Comparison of ENCODE assay signal across 10 mouse cellular contexts in the genomic region with DNA sequence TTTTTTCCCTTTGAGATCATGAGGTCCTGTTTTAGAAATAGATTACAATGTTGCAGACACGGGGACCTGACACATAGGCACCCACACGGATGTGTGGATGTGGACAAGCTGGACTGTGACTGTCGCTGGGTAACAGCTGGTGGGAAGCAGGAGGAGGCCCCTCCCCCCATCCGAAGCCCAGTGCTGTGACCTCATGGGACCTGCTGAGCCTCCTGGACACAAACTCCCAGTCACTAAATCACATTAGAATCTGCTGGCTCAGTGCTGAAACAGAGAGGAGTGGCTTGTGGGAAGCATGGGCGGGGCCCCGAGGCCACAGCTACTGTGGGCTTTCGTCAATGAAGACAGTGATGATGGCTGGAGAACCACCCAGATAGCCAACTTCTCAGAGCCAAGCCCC.
DNase-seq lines count a peak whose midpoint lies in the region; ATAC-seq and TF ChIP-seq lines count a peak whose summit lies in the region.
"Had no signal": no experiment of that assay in that cellular context is flagged by ENCODE, and none has a peak within 500 bp of the region (broad histone marks: within the 10 kb centered on the region; RNA-seq: fewer than 3 reads in every experiment).

No protein-coding gene starts in this region.

- no peak for TF ChIP-seq POLR2A in lung, adult 2 months (IDR thresholded peaks at IDR 0.05; ENCODE audit: borderline replicate concordance, extremely low read depth, low read depth, low read length)
- TF ChIP-seq POLR2A in cerebellum, adult 2 months (IDR thresholded peaks at IDR 0.05; ENCODE audit: borderline replicate concordance, insufficient read depth, low read length): no peak

- no peak overlapping the region for H3K4me2 ChIP-seq in lung, embryonic 14.5 days
- no peak overlapping the region for H3K4me2 ChIP-seq in embryonic facial prominence, embryonic 14.5 days (ENCODE audit: low read depth, low read length)
- no peak overlapping the region for H3K4me2 ChIP-seq in kidney, postnatal 0 days (ENCODE audit: low read length)
- H3K4me2 ChIP-seq in stomach, embryonic 16.5 days (ENCODE audit: low read depth, low read length): no peak overlapping the region
- H3K4me2 ChIP-seq: embryonic facial prominence, embryonic 15.5 days; lung, embryonic 15.5 days had no signal

- no peaks in the 10 kb centered on the region for H3K27me3 ChIP-seq in lung, embryonic 14.5 days (ENCODE audit: insufficient read depth, low read length)
- H3K27me3 ChIP-seq in embryonic facial prominence, embryonic 14.5 days (replicated peaks; ENCODE audit: control insufficient read depth, insufficient read depth, low read length): no peaks in the 10 kb centered on the region
- H3K27me3 ChIP-seq in kidney, postnatal 0 days (ENCODE audit: insufficient read depth, low read length): no peaks in the 10 kb centered on the region
- H3K27me3 ChIP-seq in stomach, embryonic 16.5 days (ENCODE audit: control insufficient read depth, insufficient read depth, low read length): no peaks in the 10 kb centered on the region; the same call in 1 of the 2 replicates
- no peaks in the 10 kb centered on the region for H3K27me3 ChIP-seq in cerebellum, adult 2 months (ENCODE audit: control insufficient read depth, insufficient read depth, low read length)
- H3K27me3 ChIP-seq: embryonic facial prominence, embryonic 15.5 days; lung, embryonic 15.5 days had no signal

- H3K9ac ChIP-seq in lung, embryonic 14.5 days: no peak overlapping the region
- H3K9ac ChIP-seq in embryonic facial prominence, embryonic 14.5 days (ENCODE audit: low read depth, low read length): no peak overlapping the region
- no peak overlapping the region for H3K9ac ChIP-seq in kidney, postnatal 0 days (ENCODE audit: low read depth, low read length)
- H3K9ac ChIP-seq in stomach, embryonic 16.5 days (ENCODE audit: low read length): no peak overlapping the region
- H3K9ac ChIP-seq: embryonic facial prominence, embryonic 15.5 days; lung, embryonic 15.5 days had no signal

- no peak for ATAC-seq in lung, embryonic 14.5 days (ENCODE audit: insufficient read depth)
- ATAC-seq in embryonic facial prominence, embryonic 14.5 days (ENCODE audit: low read depth): no peak; the same call in 1 of the 2 replicates
- ATAC-seq in kidney, postnatal 0 days (replicated peaks; ENCODE audit: low FRiP score, low read depth): peak; percentile 58; the same call in 1 of the 2 replicates
- ATAC-seq in stomach, embryonic 16.5 days (ENCODE audit: insufficient read depth, low FRiP score): peak; percentile 23; the same call in 1 of the 2 replicates

- intact Hi-C loops in heart, postnatal 25 days (cut with DNase I): no loop called here
- intact Hi-C loops in left cerebral cortex, postnatal 10 days (cut with DNase I): no loop called here

- H3K36me3 ChIP-seq in lung, embryonic 14.5 days (ENCODE audit: insufficient read depth): no peaks in the 10 kb centered on the region
- no peaks in the 10 kb centered on the region for H3K36me3 ChIP-seq in embryonic facial prominence, embryonic 14.5 days (ENCODE audit: control insufficient read depth, insufficient read depth, low read length)
- no peaks in the 10 kb centered on the region for H3K36me3 ChIP-seq in kidney, postnatal 0 days (ENCODE audit: insufficient read depth, low read length)
- no peaks in the 10 kb centered on the region for H3K36me3 ChIP-seq in stomach, embryonic 16.5 days (ENCODE audit: control insufficient read depth, insufficient read depth, low read length)
- H3K36me3 ChIP-seq: embryonic facial prominence, embryonic 15.5 days; lung, embryonic 15.5 days had no signal

- H3K4me1 ChIP-seq in lung, embryonic 14.5 days (ENCODE audit: insufficient read depth): no peaks in the 10 kb centered on the region
- H3K4me1 ChIP-seq in lung, adult 2 months (ENCODE audit: control insufficient read depth, insufficient read depth, low read length): no peaks in the 10 kb centered on the region
- H3K4me1 ChIP-seq in embryonic facial prominence, embryonic 14.5 days (ENCODE audit: control insufficient read depth, insufficient read depth, low read length): peaks cover 8% of the 10 kb centered on the region
- 0 out of 2 replicates have a peak, but pooled peaks cover 6% of the 10 kb centered on the region for H3K4me1 ChIP-seq in kidney, postnatal 0 days (replicated peaks; ENCODE audit: insufficient read depth, low read length)
- 0 out of 2 replicates have a peak, but pooled peaks cover 3% of the 10 kb centered on the region for H3K4me1 ChIP-seq in stomach, embryonic 16.5 days (ENCODE audit: control insufficient read depth, insufficient read depth, low read length)
- peaks cover 8% of the 10 kb centered on the region for H3K4me1 ChIP-seq in cerebellum, adult 2 months (ENCODE audit: control insufficient read depth, insufficient read depth, low read length)
- H3K4me1 ChIP-seq: lung, embryonic 15.5 days had no signal

- no peaks in the 10 kb centered on the region for H3K9me3 ChIP-seq in lung, embryonic 14.5 days (ENCODE audit: low read depth, low read length)
- no peaks in the 10 kb centered on the region for H3K9me3 ChIP-seq in embryonic facial prominence, embryonic 14.5 days (ENCODE audit: control insufficient read depth, low read length)
- no peaks in the 10 kb centered on the region for H3K9me3 ChIP-seq in kidney, postnatal 0 days (replicated peaks; ENCODE audit: low read length)
- no peaks in the 10 kb centered on the region for H3K9me3 ChIP-seq in stomach, embryonic 16.5 days (replicated peaks; ENCODE audit: control insufficient read depth, low read length)
- H3K9me3 ChIP-seq: embryonic facial prominence, embryonic 15.5 days; lung, embryonic 15.5 days had no signal

- 36% methylated on average over 7 of the region's 7 CpGs for WGBS in lung, embryonic 14.5 days
- 40% methylated on average over 7 of the region's 7 CpGs for WGBS in lung, adult 2 months
- 48% methylated on average over 7 of the region's 7 CpGs for WGBS in embryonic facial prominence, embryonic 14.5 days
- WGBS in kidney, postnatal 0 days: 18% methylated on average over 7 of the region's 7 CpGs
- WGBS in stomach, embryonic 16.5 days: 27% methylated on average over 7 of the region's 7 CpGs
- 63% methylated on average over 7 of the region's 7 CpGs for WGBS in cerebellum, adult 2 months

- DNase-seq in lung, embryonic 14.5 days: peak; percentile 21
- no peak for DNase-seq in lung, adult 2 months
- DNase-seq in embryonic facial prominence, embryonic 14.5 days (ENCODE audit: low spot score): peak; percentile 41
- peak; percentile 79 for DNase-seq in kidney, postnatal 0 days (ENCODE audit: low spot score)
- no peak for DNase-seq in cerebellum, adult 2 months
- DNase-seq in heart, postnatal 25 days (ENCODE audit: low spot score): no peak
- DNase-seq in left cerebral cortex, postnatal 10 days (ENCODE audit: extremely low spot score in 1 of 2, low spot score in 2 of 2): no peak

- no peak overlapping the region for H3K4me3 ChIP-seq in lung, embryonic 14.5 days (ENCODE audit: low read depth, low read length)
- H3K4me3 ChIP-seq in lung, adult 2 months (replicated peaks; ENCODE audit: extremely low read depth, low read depth, low read length): no peak overlapping the region
- no peak overlapping the region for H3K4me3 ChIP-seq in embryonic facial prominence, embryonic 14.5 days (ENCODE audit: low read depth, low read length)
- H3K4me3 ChIP-seq in kidney, postnatal 0 days (replicated peaks; ENCODE audit: low read depth, low read length): no peak overlapping the region
- no peak overlapping the region for H3K4me3 ChIP-seq in stomach, embryonic 16.5 days (replicated peaks; ENCODE audit: low read length)
- H3K4me3 ChIP-seq in cerebellum, adult 2 months (replicated peaks; ENCODE audit: insufficient read depth, low read depth, low read length): no peak overlapping the region
- H3K4me3 ChIP-seq: embryonic facial prominence, embryonic 15.5 days; lung, embryonic 15.5 days had no signal

- TF ChIP-seq CTCF in lung, embryonic 14.5 days (IDR thresholded peaks at IDR 0.05; ENCODE audit: low read depth): no peak
- no peak for TF ChIP-seq CTCF in lung, adult 2 months (IDR thresholded peaks at IDR 0.05; ENCODE audit: insufficient read depth, low read length)
- no peak for TF ChIP-seq CTCF in kidney, postnatal 0 days (IDR thresholded peaks at IDR 0.05; ENCODE audit: low read depth)
- no peak for TF ChIP-seq CTCF in cerebellum, adult 2 months (IDR thresholded peaks at IDR 0.05; ENCODE audit: borderline replicate concordance, insufficient read depth, low read depth, low read length)

- no peak overlapping the region for H3K27ac ChIP-seq in lung, embryonic 14.5 days (ENCODE audit: low read depth)
- no peak overlapping the region for H3K27ac ChIP-seq in embryonic facial prominence, embryonic 14.5 days (replicated peaks; ENCODE audit: low read depth, low read length)
- H3K27ac ChIP-seq in kidney, postnatal 0 days: no peak overlapping the region
- H3K27ac ChIP-seq in stomach, embryonic 16.5 days (ENCODE audit: low read length): no peak overlapping the region
- H3K27ac ChIP-seq in cerebellum, adult 2 months (ENCODE audit: insufficient read depth, low read length): no peak overlapping the region
- H3K27ac ChIP-seq: embryonic facial prominence, embryonic 15.5 days; lung, embryonic 15.5 days had no signal

Comparison
In these comparisons a context has a peak if more than half of its experiments do, and no peak if none do; other contexts are left out.
1. DNase-seq: peak in lung, embryonic 14.5 days (single experiment), embryonic facial prominence, embryonic 14.5 days (single experiment) and kidney, postnatal 0 days (single experiment); none in lung, adult 2 months (single experiment), cerebellum, adult 2 months (0 of 2), heart, postnatal 25 days (single experiment) and left cerebral cortex, postnatal 10 days (0 of 2).
2. ATAC-seq: peak in kidney, postnatal 0 days (single experiment) and stomach, embryonic 16.5 days (single experiment); none in lung, embryonic 14.5 days (single experiment) and embryonic facial prominence, embryonic 14.5 days (single experiment).